Mouse (Mus musculus) thymus, adult 2 months (tissue): ENCODE results near the gene Supt16.

Experiments
- CTCF ChIP-seq: fragments of 200-500 bp; IDR thresholded peaks from 2 replicates; pipeline ENCODE4 v1.5.1; 2012; ENCODE audit warnings: mild to moderate bottlenecking, control low read depth, low read length, moderate library complexity, borderline replicate concordance; ENCODE audit not compliant: control insufficient read depth, poor library complexity, insufficient read depth; ENCODE audit errors: extremely low read depth
- POLR2A ChIP-seq: fragments of 200-500 bp; IDR thresholded peaks from 2 replicates; pipeline ENCODE4 v1.6.1; 2012; ENCODE audit warnings: mild to moderate bottlenecking, low read length, control low read depth, moderate library complexity; ENCODE audit not compliant: control insufficient read depth, poor library complexity, insufficient read depth; ENCODE audit errors: extremely low read depth

GRCm38 (mm10) chr14:52244690-52245042, 47.5 kb upstream of the Supt16 start:
- TF ChIP-seq CTCF (no peak), POLR2A (no peak)
